Mouse (Mus musculus) retina, adult 2 months (tissue): ENCODE data around the gene Mfsd12.

Source experiments
- DNase-seq: peaks from one replicate; pipeline ENCODE4 v3.0.0-alpha.2; 2012; ENCODE audit warnings: low read depth, low spot score

Gene Mfsd12

DNA sequence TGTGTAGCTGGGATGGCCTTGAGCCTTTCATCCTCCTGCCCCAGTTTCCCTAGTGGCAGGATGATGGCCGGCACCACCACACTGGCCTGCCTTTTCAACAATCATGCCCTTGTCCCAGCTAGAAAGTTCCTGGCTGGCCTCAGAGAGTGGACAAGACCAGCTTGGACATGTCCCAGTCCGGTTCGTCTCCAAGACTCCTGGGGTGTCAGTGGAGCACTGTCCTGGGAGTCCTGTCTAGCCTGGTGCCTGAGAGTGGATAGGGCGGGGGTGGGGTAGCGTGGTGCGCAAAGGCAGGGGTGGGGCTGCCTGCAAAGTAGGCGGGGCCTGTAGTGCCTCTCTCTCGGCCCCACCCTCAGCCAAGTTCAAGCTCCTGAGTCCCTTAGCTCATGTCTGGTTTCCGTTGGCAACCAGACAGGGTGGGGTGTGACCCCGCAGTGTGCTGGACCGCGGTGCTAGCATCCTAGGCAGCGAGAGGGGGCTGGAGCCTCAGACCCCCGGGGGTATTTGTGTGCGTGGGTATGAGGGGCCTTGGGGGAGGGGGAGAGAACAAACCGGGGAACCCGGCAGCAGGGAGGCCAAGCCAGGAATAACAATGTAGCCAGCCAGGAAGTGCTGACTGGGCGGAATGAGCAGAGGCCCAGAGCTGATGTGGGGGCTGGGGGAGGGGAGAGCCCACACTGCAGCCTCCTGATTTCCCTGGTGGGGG lies 44.4 kb downstream of the Mfsd12 start:
- DNase-seq = no peak

DNA sequence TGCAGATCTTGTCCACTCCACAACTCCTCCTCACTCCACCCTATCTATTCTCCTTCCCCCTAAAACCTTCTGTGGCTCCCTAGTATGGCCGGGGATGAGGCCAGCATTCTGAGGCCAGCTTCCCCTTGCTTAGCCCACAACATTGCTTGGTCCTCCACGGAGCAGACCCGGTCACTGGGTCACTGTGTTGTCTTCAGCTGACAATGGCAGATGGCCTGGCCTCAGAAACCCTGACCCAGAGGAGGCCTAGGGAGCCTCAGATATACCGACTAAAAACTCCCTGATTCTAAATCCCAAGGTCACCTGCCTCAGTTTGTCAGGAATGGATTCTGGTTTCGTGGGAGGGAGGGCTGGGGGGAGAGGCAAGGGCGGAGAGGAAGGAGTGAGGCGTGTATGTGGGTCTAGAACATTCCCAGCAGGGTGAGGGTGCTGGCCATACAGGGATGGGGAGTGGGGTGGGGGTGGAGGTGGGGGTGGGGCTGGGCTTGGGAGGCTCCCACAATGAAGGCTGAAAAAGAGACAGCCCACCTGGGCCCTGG lies 45.0 kb downstream of the Mfsd12 start:
- no peak for DNase-seq

DNA sequence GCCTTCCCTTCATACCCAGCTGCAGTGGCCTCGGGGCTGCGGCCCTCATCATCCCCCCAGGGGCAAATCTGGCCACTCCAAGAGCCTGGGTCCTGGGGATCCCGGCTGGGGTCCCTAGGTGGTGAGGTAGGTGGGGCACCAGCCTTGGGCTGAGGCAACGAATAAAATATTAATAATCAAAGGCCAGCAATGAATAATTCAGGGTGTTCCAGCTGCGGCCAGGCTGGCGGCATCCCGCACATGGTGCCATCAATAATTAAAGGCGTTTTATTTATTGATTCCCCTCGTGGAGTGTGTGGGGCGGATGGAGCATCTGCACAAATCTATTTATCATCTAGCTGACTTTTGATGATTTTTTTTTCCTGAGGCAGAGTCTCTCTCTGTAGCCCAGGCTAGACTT lies 46.2 kb downstream of the Mfsd12 start:
- no peak for DNase-seq

DNA sequence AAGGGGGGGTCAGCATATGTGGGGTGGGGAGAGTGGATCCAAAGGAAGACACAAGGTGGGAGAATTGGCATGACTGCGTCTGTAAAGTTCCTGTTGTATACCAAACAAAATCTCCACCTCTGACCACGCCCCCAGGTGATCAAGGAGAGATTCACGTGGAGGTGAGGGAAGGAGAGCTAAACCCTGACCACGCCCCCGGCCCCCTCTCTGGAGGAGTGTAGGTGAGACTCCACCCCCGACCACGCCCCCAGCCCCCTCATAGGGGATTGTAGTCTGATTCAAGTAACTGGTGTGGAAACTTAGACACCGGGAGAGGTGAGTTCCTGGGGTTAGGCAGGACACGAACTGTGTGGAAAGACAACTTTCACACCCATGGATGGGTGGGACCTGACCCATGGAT lies 46.8 kb downstream of the Mfsd12 start:
- no peak for DNase-seq

DNA sequence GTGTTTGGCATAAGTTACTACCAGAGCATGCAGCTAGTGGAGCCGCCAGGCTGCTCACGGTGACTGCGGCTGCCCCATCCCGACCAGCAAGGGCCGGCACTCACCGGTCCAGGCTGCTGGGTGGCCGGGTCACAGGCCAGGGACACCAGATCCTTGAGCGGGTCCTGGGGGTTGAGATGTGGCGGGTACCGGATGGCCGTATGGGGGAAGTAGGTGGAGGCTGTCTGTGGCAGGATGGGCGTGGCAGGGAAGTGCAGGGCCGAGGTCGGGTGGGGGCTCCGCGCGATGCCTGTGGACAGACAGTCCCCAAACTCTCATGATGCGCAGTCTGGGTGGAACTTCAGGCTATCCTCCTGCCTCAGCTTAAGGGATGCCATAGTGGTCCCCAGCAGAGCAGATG lies 47.4 kb downstream of the Mfsd12 start:
- no peak for DNase-seq

DNA sequence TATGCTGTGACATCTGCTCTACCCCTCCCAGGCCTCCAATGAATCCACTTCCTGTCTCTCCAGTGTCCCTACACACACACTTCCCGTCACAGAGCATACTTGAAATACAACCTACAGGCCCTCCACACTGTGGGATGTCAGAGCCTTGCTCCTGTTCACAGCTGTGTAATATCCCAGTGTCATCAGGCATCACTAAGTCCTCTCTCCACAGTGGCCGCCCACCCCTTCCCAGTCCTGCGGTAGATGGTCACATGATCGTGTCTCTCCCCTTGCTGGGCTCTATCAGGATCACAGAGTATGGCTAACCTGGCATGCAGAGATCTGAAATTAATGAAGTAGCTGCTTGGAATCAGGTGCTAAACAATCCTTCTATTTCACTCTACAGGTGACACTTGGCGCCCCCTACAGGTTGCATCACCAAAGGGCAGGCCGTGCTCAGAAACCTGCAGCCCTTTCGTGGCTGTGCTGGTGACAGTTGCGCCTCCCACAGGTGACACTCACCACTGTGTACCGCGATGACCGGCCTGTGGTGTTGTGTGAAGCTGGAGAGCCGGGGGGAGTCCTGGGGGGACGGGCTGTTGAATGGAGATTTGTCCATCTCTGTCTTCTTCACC lies 48.4 kb downstream of the Mfsd12 start:
- peak; percentile 58 for DNase-seq

DNA sequence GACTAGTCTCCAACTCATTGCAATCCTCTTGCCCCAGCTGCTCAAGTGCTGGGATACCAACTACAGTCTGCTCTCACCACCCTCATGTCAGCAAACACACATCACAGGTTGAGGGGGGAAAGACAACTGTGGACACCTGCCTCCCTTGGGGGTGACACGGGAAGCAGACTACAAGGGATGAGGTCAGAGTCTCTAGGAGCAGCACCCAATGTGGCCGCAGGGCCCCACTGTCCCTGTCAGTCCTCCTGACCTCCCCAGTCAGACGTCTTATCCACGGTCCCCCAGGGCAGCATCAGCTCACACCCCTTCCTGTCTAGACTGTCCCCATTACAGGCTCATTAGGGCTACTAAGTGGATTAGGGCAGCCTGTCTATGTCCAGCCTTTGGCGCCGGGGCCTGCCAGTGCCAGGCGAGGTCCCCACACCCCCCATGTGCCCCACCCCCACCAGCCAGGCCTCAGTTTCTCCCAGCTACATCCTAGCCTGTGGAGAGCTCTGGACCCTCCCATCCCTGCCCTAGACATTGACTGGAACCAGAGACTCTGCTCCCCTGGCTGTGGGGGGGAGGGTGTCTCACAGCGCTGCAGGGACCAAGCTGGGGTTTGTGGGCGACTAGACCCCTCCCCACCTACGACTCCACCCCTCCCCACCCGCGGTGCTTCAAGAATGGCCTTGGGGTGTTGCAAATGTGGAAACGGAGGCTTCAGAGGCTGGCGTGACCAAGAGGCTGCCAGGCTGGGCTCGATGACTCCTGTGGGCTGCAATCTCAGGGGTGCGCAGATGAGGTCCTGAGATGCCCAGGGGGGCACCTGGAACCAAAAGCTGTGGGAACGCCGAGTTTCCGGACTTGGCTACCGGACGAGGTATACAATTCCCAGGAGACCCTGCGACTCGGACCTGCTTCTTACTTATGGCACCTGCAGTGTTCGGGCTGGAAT lies 49.5 kb downstream of the Mfsd12 start:
- peak; percentile 82 for DNase-seq

DNA sequence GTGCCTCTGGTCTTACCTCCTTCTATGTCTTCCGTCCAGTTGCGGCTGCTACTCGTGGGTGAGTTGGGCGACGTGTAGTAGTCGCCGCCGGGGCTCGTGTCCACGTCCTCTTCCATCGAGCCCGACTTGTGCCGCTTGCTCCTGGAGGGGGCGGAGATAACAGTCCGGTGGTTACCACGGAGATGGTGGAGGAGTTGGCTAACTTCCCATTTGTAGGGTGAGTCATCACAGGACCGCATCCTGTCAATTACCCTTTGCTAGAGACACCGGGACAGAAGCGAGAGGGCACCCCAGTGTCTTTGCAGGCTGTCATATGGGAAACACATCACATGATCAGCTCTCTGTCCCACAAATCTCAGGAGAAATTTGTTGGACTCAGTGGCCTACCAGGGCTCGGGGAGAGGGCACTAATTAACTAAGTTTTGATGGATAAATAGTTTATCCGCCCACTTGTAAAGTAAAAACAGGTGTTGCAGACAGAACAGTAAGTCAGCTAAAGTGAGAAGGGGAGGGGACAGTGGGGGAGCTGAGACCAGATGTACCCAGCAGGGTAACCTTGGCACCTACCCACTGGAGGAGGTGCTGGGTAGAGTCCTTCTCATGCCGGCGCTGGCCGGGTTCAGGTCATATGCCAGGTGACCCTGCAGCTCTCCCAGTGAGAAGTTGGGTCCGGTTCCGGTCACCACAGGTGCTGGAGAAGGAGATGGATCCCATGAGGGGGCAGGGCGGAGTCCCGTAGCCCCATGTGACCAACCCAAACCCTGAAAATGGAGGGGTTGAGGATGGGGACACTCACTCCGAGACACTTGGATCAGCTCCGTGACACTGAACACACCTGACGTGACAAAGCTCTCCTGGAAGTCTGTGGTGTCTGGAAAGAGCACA lies 50.5 kb downstream of the Mfsd12 start:
- DNase-seq = peak; percentile 65

DNA sequence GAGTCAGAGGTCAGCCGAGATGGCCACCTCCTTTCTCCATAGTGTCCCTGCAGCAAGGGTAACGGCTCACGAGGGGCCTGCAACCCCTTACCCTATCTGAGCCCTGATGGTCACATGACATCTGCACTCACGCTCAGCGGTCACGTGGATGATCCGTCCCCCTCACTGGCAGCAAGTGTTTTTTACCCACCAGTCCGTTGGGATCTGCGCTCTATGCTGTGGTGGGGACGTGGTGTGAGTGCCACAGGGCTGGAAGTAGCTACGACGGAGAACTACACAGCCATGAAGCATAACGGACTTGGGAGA lies 51.1 kb downstream of the Mfsd12 start:
- no peak for DNase-seq

DNA sequence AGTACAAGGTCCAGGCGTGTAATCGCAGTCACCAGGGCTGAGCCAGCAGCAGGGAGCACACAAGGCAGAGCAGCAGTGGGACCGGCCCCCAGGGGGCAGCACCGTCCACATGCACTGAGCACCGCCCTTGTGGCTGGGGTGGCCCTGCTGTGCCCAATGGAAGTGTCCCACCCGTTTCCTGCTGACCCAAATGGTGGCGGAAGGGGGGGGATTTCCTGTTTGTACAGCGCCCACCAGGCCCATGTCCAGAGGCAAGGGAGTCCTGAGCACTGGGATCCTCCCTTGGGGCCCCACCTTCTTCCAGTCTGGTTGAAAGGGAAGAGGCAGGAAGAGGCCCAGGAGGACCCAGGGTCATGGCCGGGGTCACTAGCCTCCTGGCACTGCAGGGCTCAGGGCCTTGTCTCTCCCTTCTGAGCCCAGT lies 51.6 kb downstream of the Mfsd12 start:
- no peak for DNase-seq

DNA sequence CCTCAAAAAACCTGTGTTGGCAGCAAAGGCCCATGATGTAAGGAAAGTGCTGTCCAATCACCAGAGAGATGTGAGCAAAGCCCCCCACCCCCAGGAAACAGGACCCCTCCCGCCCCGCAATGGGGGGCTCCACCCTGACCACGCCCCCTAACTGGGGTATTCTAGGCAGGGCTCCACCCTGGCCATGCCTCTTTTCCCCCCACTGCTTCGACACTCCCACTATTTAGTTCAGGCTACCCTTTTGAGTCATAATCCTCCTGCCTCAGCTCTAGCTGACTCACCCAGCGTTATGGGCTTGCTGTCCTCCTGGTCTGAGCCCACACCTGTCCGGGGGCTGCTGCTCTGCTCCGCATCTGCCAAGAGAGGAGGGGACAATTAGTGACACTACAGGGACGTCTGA lies 52.0 kb downstream of the Mfsd12 start:
- DNase-seq = no peak

DNA sequence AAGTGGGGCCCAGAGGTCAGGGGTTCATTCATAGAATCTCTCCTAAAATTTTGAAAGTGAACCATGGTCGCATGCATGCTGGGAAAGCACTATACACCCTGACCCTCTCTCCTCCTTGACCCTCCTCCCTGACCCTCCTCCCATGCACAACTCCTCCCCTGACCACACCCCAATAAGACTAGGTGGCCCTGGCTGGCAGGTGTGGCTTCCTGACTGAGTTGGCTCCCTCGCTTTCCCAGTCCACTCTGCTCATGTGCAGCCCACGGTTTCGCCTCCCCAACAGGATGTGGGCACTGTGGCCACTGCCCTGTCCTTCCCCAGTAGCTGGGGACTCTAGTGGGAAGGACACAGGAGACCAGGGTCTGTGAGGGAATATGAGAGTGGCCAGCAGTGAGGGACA lies 53.1 kb downstream of the Mfsd12 start:
- no peak for DNase-seq

DNA sequence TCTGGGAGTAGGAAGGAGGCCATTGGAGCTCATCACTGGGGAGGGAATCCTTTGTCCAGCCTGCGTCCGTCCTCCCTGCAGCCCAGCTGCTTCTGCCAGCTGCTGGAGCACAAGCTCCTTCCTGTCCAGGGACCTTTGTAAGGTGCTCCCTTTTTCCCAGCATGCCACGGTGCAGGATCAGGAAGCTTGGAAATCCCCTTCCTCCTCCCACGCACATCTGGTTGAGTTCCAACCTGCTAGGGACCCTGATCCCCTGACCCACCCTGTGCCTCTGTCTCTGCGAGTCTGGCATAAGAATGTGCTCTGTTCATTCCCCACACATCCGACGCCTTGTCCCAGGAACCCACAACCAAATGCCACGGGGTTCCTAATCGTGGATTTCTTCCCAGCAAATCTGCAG lies 53.7 kb downstream of the Mfsd12 start:
- no peak for DNase-seq

DNA sequence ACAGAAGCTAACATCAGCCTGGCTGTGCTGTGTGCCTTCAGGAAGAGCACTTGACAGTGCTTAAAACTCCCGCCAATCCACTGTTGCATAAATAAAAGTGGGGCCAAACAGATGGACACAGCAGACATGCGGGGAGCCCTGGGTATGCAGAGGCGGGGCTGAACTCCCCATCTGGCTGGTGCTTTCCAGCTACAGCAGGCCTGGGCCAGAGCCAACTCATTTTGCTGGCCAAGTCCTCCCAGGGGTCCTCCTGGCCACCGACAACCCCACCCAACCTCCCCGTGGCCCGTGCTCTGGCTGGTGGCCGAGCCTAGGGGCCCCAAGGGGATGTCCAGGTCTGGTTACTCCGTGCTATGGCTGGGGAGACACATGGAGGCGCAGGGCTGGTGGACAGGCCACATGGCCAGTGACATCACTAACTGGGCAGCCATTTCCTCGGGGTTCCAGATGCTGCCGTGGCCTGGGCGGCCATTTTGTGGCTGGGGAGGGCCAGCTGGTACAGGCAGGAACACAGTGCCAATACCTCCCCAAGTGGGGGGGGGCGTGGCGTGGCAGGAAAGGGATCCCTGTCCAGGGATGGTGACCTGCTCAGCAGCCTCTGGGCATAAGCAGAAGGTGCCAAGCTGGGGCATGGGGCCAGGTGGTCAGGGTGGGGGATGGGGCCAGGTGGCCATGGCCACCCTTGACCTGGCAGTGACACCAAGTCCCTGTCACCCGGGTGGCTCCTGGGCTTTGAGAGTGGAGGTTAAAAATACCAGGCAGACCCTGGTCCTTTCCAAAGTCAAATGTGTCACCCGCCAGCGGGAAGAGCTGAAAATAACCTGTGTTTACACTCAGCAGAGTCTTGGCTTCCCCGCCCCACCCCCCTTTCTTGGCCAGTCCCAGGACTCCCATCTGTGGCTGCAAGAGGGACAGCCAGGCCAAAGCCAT lies 54.4 kb downstream of the Mfsd12 start:
- DNase-seq = peak; percentile 56

DNA sequence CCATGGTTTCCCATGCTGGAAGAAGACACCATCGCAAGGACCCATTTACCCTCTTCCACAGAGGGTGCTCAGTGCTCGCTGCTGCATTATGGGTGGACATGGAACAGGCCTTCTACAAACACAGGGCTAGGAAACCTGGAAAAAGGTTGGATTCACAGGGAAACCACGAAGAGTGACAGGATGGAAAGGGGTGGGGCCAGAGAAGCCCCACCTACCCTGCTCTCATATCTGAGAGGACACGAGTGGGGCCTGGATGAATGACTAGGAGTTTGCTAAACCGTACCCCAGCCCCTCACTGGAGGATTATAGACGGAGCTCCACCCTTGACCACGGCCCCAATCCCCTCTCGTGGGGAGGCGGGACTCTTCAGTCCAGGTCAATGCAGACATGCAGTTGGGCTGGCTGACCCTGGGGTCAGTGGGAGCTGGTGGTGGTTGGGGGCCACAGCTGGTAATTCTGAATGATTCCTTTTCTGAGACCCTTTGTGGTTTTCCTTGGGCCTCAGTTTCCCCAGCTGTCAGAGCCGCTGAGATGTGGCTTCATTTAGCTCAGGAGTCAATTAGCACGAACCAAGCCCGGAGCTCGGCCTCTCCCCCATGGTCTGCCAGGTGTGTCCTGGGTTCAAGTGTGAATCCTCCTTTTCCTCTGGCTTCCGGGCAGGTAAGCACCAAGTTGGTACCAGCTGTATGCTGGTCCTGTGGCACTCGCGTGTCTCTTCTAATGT lies 55.5 kb downstream of the Mfsd12 start:
- no peak for DNase-seq

DNA sequence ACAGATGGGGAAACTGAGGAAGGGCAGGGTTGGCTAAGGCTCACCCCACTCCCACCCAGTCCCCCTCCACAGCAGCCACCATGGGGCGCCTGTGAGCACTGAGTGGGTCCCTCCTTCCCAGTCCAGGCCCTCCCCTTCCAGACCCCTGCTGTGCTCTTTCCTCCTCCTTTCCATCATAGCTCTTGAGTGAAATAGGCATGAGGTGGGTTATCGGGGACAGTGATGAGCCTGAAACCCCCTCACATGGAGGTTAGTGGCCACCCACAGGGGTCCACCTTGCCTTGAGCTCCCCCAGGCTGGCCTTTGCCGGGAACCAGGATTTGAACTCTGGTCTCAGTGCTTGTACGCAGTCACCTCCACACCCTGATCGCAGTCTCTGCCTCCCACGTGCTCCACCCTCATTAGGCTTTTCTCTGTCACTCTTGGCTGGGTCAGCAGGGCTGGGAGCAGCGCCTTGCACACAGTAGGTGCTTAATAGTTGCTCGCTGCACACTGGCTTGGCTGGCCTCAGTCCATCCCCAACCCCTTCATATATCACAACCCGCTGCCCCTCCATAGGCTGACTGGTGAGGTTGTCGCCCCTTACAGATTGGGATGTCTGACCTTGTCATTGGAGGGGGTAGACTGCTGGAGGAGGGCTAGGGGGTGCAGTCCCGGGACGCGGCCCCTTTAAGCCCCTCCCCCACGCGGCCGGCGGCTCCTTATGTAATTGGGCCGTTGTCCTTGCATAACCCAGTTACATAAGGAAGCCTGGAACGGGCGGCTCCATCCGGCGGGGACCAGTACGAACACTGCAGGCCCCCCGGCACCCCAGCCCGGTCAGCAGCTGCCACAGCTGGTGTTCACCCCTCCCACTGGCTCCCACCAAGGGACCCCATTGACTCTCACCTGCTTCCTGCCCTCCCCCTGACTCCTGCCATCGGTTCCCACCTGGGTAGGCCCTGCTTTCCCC lies 56.3 kb downstream of the Mfsd12 start:
- peak; percentile 81 for DNase-seq

DNA sequence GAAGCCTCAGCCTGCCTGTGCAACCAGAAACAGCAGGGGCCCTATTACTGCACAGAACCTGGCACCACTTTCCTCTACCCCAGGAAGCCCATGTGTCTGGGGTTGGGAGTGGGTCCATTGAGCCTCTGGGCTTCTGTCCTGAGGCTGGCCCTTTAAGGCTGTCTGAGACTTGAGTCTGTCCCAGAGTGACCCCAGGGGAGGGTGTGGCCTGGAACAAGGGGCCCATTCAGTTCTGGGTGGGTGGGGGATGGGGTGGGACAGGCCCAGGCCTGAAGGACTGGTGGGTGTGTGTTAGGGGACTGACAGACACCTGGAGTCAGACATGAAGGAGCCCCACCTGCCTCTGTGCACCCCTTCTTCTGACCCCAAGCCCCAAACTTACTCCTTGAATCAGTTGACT lies 57.4 kb downstream of the Mfsd12 start:
- DNase-seq = no peak

DNA sequence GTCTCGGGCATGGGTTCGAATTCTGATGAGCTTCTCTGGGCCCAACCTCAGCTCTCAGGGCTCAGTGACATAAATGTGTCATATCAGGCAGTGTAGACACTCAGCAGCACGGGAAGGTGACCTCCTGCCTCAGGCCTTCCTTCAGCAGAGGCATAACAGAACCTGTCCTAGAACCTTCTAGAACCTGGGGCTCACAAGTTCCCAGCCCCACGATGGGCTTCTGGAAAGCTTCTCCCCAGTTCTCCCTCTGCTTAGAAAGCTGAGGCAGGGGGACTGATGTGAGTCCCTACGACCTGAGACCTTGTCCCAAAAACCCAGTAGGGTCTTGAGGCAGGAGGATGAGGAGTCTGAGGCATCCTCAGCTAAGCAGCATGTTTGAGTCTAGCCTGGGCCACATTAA lies 57.9 kb downstream of the Mfsd12 start:
- no peak for DNase-seq
